Mouse (Mus musculus) large intestine, adult 2 months (tissue): ENCODE data around the gene Mrgprb5. TPM values are rescaled to one million over a fixed set of nuclear protein-coding genes. Genes with fewer than 3 reads are reported as not detected.
"Not testable (repeated sequence)": the region's sequence is repeated elsewhere in the genome, so short reads cannot be mapped to it uniquely, and the experiment has no call there.

Source experiments
- DNase-seq: peaks from one replicate; pipeline ENCODE4 v3.0.0-alpha.2; 2012; ENCODE audit warnings: low read depth, low spot score
- WGBS: fragments of 180-500 bp; shearing (Covaris S2); methylation state at CpG from one replicate; pipeline ENCODE4 v1.1.7; 2018; 5-methylcytosine and 5-hydroxymethylcytosine counted together
- polyA plus RNA-seq: library from polyadenylated mRNA; depleted of rRNA; stranded (reverse); fragments of >200 nt; gene quantifications from 2 replicates; pipeline ENCODE4 v1.2.3, GENCODE M21; 2012; rRNA removed

The Mrgprb5 gene
- polyA plus RNA-seq: not detected in 2 replicates

- WGBS: 68% methylated on average over 2 of the region's 2 CpGs
- DNase-seq: no peak
These were observed at the start of gene Mrgprb5 for GRCm38 (mm10) chr7:48168919-48169318. Mrgprb5 (minus strand) TSS chr7:48169019.

GRCm38 (mm10) chr7:48199188-48199587 lies 30.4 kb upstream of the Mrgprb5 start, which contains the start of gene Mrgprb4:
Mrgprb4 (minus strand) TSS chr7:48199288.
- no peak for DNase-seq
- 87% methylated on average over 3 of the region's 3 CpGs for WGBS

- 70% methylated on average over 2 of the region's 2 CpGs for WGBS
- no peak for DNase-seq
These were observed 1.3 kb downstream of the Mrgprb5 start for GRCm38 (mm10) chr7:48167471-48167870.

GRCm38 (mm10) chr7:48138248-48138702 lies 30.5 kb downstream of the Mrgprb5 start:
- peak; percentile 51 for DNase-seq
- under 1% methylated on average over 17 of the region's 17 CpGs for WGBS

GRCm38 (mm10) chr7:48137216-48138077 lies 31.4 kb downstream of the Mrgprb5 start:
- 5% methylated on average over 52 of the region's 52 CpGs for WGBS
- DNase-seq: peak; percentile 67

DNA sequence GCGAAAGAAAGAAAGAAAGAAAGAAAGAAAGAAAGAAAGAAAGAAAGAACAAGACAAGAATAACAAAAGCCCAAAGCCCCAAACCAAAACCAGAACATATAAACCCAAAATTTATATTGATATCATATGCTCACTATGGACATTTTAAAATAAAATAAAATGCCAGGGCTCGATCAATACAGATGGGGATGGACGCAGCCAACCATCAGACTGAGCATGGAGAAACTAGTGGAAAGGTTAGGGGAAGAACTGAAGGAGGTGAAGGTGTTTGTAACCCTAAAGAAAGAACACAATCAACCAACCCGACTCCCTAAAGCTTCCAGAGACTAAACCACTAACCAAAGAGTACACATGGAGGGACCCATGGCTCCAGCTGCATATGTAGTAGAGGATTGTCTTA lies 36.1 kb downstream of the Mrgprb5 start:
- 54% methylated on average over 4 of the region's 4 CpGs for WGBS
- DNase-seq: no peak

- under 1% methylated on average over 7 of the region's 7 CpGs for WGBS
- DNase-seq: not testable (repeated sequence)
These were observed 36.6 kb downstream of the Mrgprb5 start for GRCm38 (mm10) chr7:48132247-48132646.

- DNase-seq: not testable (repeated sequence)
These were observed 37.0 kb downstream of the Mrgprb5 start for GRCm38 (mm10) chr7:48131820-48132219.

DNA sequence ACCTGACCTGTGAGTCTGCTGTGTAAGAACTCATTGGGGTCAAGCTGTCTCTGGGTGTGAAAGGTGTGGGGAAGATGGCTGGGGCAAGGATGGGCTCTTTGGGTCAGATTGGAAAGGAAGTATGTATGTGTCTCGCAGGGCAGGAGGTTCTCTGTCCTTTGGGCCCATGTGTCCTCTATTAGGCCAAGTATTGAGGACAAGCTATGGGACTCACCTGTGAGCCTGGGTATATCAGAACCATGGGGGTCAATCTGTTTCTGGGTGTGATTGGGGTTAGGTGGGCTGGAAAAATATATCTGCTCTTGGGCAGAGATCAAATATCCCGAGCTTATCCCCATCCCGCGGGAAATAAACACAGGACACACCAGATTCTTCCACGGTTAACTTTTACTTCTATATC lies 45.0 kb downstream of the Mrgprb5 start:
- WGBS: 69% methylated on average over 5 of the region's 5 CpGs
- no peak for DNase-seq

More at GRCm38 (mm10) chr7:48131820-48132219, 37.0 kb downstream of the Mrgprb5 start:
- 1% methylated on average over 11 of the region's 14 CpGs for WGBS

Other genes starting within 250 kb of the Mrgprb5 start
- gene Mrgpra4, start 186.9 kb downstream of the Mrgprb5 start, polyA plus RNA-seq: not detected in 2 replicates
- not detected in 2 replicates for gene Mrgprx1, start 141.4 kb downstream of the Mrgprb5 start, polyA plus RNA-seq
- not detected in 2 replicates for gene Mrgprb4, start 30.3 kb upstream of the Mrgprb5 start, polyA plus RNA-seq
- not detected in 2 replicates for gene Mrgprb8, start 219.5 kb upstream of the Mrgprb5 start, polyA plus RNA-seq